Mouse (Mus musculus) embryonic facial prominence, embryonic 14.5 days (tissue): ENCODE measurements around the gene Fam120b. TPM values are rescaled to one million over a fixed set of nuclear protein-coding genes. Genes with fewer than 3 reads are reported as not detected.

ENCODE experiments used
- ATAC-seq: fragments of 200-750 bp; cut with Nextera tagmentation; 2 replicates; pipeline ENCODE4 v1.8.0; 2017; ENCODE audit warnings: low read depth, moderate number of reproducible peaks, moderate TSS enrichment
- DNase-seq: peaks from one replicate; pipeline ENCODE4 v3.0.0-alpha.2; 2015; ENCODE audit warnings: low spot score
- H3K27ac ChIP-seq: fragments of 300-500 bp; sonication (generic); replicated peaks from 2 replicates; pipeline ENCODE4 v1.5.1; 2014; ENCODE audit warnings: low read depth, mild to moderate bottlenecking, low read length, moderate library complexity
- H3K27me3 ChIP-seq: fragments of 300-500 bp; sonication (generic); replicated peaks from 2 replicates; pipeline ENCODE4 v1.6.1; 2014; ENCODE audit warnings: low read length; ENCODE audit not compliant: control insufficient read depth, insufficient read depth
- H3K36me3 ChIP-seq: fragments of 300-500 bp; sonication (generic); 2 replicates; pipeline ENCODE4 v1.6.1; 2014; ENCODE audit warnings: low read length, mixed read lengths; ENCODE audit not compliant: control insufficient read depth, insufficient read depth
- H3K4me1 ChIP-seq: fragments of 300-500 bp; sonication (generic); 2 replicates; pipeline ENCODE4 v1.6.1; 2014; ENCODE audit warnings: antibody characterized with exemption, low read length; ENCODE audit not compliant: control insufficient read depth, insufficient read depth
- H3K4me2 ChIP-seq: fragments of 300-500 bp; sonication (generic); 2 replicates; pipeline ENCODE4 v1.6.1; 2014; ENCODE audit warnings: low read depth, mild to moderate bottlenecking, low read length, moderate library complexity, mixed read lengths
- H3K4me3 ChIP-seq: fragments of 300-500 bp; sonication (generic); 2 replicates; pipeline ENCODE4 v1.5.1; 2014; ENCODE audit warnings: low read depth, mild to moderate bottlenecking, low read length
- H3K9ac ChIP-seq: fragments of 300-500 bp; sonication (generic); 2 replicates; pipeline ENCODE4 v1.6.1; 2014; ENCODE audit warnings: low read depth, mild to moderate bottlenecking, low read length, moderate library complexity, mixed read lengths
- H3K9me3 ChIP-seq: fragments of 300-500 bp; sonication (generic); 2 replicates; pipeline ENCODE4 v1.6.1; 2016; ENCODE audit warnings: low read length; ENCODE audit not compliant: control insufficient read depth
- WGBS: fragments of 180-500 bp; shearing (Covaris S2); extraction: QIAGEN DNeasy Blood & Tissue Kit; methylation state at CpG from one replicate; pipeline ENCODE4 v1.1.7; 2014; 5-methylcytosine and 5-hydroxymethylcytosine counted together
- polyA plus RNA-seq: library from polyadenylated mRNA; unstranded; fragments of >200 nt; fragmentation: Nextera tagmentation; extraction: Ambion mirVana; gene quantifications from 2 replicates; pipeline ENCODE4 v1.2.1, GENCODE M21; 2014

Gene Fam120b
- polyA plus RNA-seq = 23.1 and 24.7 TPM in 2 replicates

GRCm38 (mm10) chr17:15395997-15396675 lies at the start of gene Fam120b:
TSS of gene Fam120b (plus strand) at chr17:15396202.
- Histone ChIP-seq H3K36me3 (no peaks in the 10 kb centered on the region), H3K27ac (peak within 1 kb of the TSS; percentile 91), H3K4me2 (peak within 1 kb of the TSS; percentile 79), H3K4me3 (peak within 1 kb of the TSS; percentile 75), H3K9me3 (no peaks in the 10 kb centered on the region), H3K27me3 (no peaks in the 10 kb centered on the region), H3K4me1 (peaks cover 10% of the 10 kb centered on the region), H3K9ac (peak within 1 kb of the TSS; percentile 90)
- under 1% methylated on average over 31 of the region's 31 CpGs for WGBS
- DNase-seq (peak; percentile 99), ATAC-seq (peak; percentile 98)

GRCm38 (mm10) chr17:15350152-15350551 lies 45.9 kb upstream of the Fam120b start:
- no peak overlapping the region for H3K4me3 ChIP-seq
- H3K4me2 ChIP-seq = no peak overlapping the region
- H3K36me3 ChIP-seq = no peaks in the 10 kb centered on the region
- no peaks in the 10 kb centered on the region; the same call in 1 of the 2 replicates for H3K4me1 ChIP-seq
- H3K27ac ChIP-seq = no peak overlapping the region
- H3K27me3 ChIP-seq = no peaks in the 10 kb centered on the region
- no peaks in the 10 kb centered on the region for H3K9me3 ChIP-seq
- WGBS = 53% methylated on average over 2 of the region's 2 CpGs
- no peak for ATAC-seq
- no peak for DNase-seq
- no peak overlapping the region for H3K9ac ChIP-seq

GRCm38 (mm10) chr17:15352869-15353610 lies 43.0 kb upstream of the Fam120b start:
- Histone ChIP-seq H3K9me3 (no peaks in the 10 kb centered on the region), H3K4me1 (no peaks in the 10 kb centered on the region; the same call in 1 of the 2 replicates), H3K4me3 (no peak overlapping the region), H3K27ac (no peak overlapping the region), H3K36me3 (no peaks in the 10 kb centered on the region), H3K4me2 (no peak overlapping the region), H3K9ac (no peak overlapping the region), H3K27me3 (no peaks in the 10 kb centered on the region)
- DNase-seq (no peak), ATAC-seq (peak; percentile 47; the same call in 1 of the 2 replicates)
- 51% methylated on average over 10 of the region's 10 CpGs for WGBS

GRCm38 (mm10) chr17:15354006-15354405 lies 42.0 kb upstream of the Fam120b start:
- Histone ChIP-seq H3K9me3 (no peaks in the 10 kb centered on the region), H3K27ac (no peak overlapping the region), H3K27me3 (no peaks in the 10 kb centered on the region), H3K4me1 (no peaks in the 10 kb centered on the region; the same call in 1 of the 2 replicates), H3K36me3 (no peaks in the 10 kb centered on the region), H3K9ac (no peak overlapping the region), H3K4me3 (no peak overlapping the region), H3K4me2 (no peak overlapping the region)
- 65% methylated on average over 2 of the region's 2 CpGs for WGBS
- DNase-seq (no peak), ATAC-seq (no peak)

GRCm38 (mm10) chr17:15355072-15355471 lies 40.9 kb upstream of the Fam120b start:
- H3K4me3 ChIP-seq = no peak overlapping the region

GRCm38 (mm10) chr17:15356526-15356925 lies 39.5 kb upstream of the Fam120b start:
- Histone ChIP-seq H3K27ac (no peak overlapping the region), H3K9ac (no peak overlapping the region), H3K36me3 (no peaks in the 10 kb centered on the region), H3K4me3 (no peak overlapping the region), H3K4me2 (no peak overlapping the region), H3K27me3 (no peaks in the 10 kb centered on the region), H3K4me1 (no peaks in the 10 kb centered on the region; the same call in 1 of the 2 replicates), H3K9me3 (no peaks in the 10 kb centered on the region)
- DNase-seq (no peak), ATAC-seq (no peak)
- WGBS = 82% methylated on average over 5 of the region's 5 CpGs

More at GRCm38 (mm10) chr17:15355072-15355471, 40.9 kb upstream of the Fam120b start:
- no peak for ATAC-seq
- WGBS = 81% methylated on average over 3 of the region's 3 CpGs
- H3K27me3 ChIP-seq = no peaks in the 10 kb centered on the region
- no peak for DNase-seq
- H3K9me3 ChIP-seq = no peaks in the 10 kb centered on the region
- H3K27ac ChIP-seq = no peak overlapping the region
- H3K36me3 ChIP-seq = no peaks in the 10 kb centered on the region
- no peak overlapping the region for H3K9ac ChIP-seq
- no peak overlapping the region for H3K4me2 ChIP-seq
- H3K4me1 ChIP-seq = no peaks in the 10 kb centered on the region; the same call in 1 of the 2 replicates

GRCm38 (mm10) chr17:15357071-15357470 lies 38.9 kb upstream of the Fam120b start:
- no peak overlapping the region for H3K4me2 ChIP-seq
- DNase-seq = peak; percentile 30
- H3K27me3 ChIP-seq = no peaks in the 10 kb centered on the region
- H3K36me3 ChIP-seq = no peaks in the 10 kb centered on the region
- H3K9ac ChIP-seq = no peak overlapping the region
- H3K4me1 ChIP-seq = no peaks in the 10 kb centered on the region; the same call in 1 of the 2 replicates
- no peak overlapping the region for H3K4me3 ChIP-seq
- no peaks in the 10 kb centered on the region for H3K9me3 ChIP-seq
- WGBS = 55% methylated on average over 3 of the region's 3 CpGs
- no peak for ATAC-seq
- H3K27ac ChIP-seq = no peak overlapping the region

- ATAC-seq = no peak
- Histone ChIP-seq H3K9ac (no peak overlapping the region), H3K9me3 (no peaks in the 10 kb centered on the region), H3K4me2 (no peak overlapping the region), H3K4me1 (no peaks in the 10 kb centered on the region), H3K36me3 (no peaks in the 10 kb centered on the region), H3K27ac (no peak overlapping the region), H3K27me3 (no peaks in the 10 kb centered on the region), H3K4me3 (no peak overlapping the region)
- WGBS = 72% methylated on average over 3 of the region's 3 CpGs
- DNase-seq = no peak
Measured at GRCm38 (mm10) chr17:15363656-15364055, 32.3 kb upstream of the Fam120b start.
